Mouse (Mus musculus): ENCODE results near the gene Cgn.
"Not testable (repeated sequence)": the region's sequence is repeated elsewhere in the genome, so short reads cannot be mapped to it uniquely, and the experiment has no call there.

Gene Cgn

GRCm38 (mm10) chr3:94745691-94746090, 40.6 kb downstream of the Cgn start:
- in situ Hi-C loops (cut with MboI; ENCODE audit: low pct_unique_long_range_greater_than_20kb in 1 of 2, low sequenced_read_pairs in 2 of 2, unreplicated experiment in 1 of 2): no loop called here

- in situ Hi-C loops (cut with MboI; ENCODE audit: low pct_unique_long_range_greater_than_20kb in 1 of 2, low sequenced_read_pairs in 2 of 2, unreplicated experiment in 1 of 2): loop anchor here in 1 of 2 experiments (10.0 kb wide), 1 partner anchor 89 kb away; no protein-coding TSS in a partner anchor
Measured at GRCm38 (mm10) chr3:94723637-94724036, 62.7 kb downstream of the Cgn start.

- in situ Hi-C loops (cut with MboI; ENCODE audit: low pct_unique_long_range_greater_than_20kb in 1 of 2, low sequenced_read_pairs in 2 of 2, unreplicated experiment in 1 of 2): not testable (repeated sequence)
Measured at GRCm38 (mm10) chr3:94718253-94718652, 68.0 kb downstream of the Cgn start.

GRCm38 (mm10) chr3:94713424-94713823, 72.9 kb downstream of the Cgn start:
- in situ Hi-C loops (cut with MboI; ENCODE audit: low pct_unique_long_range_greater_than_20kb in 1 of 2, low sequenced_read_pairs in 2 of 2, unreplicated experiment in 1 of 2): not testable (repeated sequence)

GRCm38 (mm10) chr3:94710591-94710990, 75.7 kb downstream of the Cgn start:
- in situ Hi-C loops (cut with MboI; ENCODE audit: low pct_unique_long_range_greater_than_20kb in 1 of 2, low sequenced_read_pairs in 2 of 2, unreplicated experiment in 1 of 2): not testable (repeated sequence)
